Mouse (Mus musculus) C2C12 (cell line): ENCODE results near the gene Agfg2.

Source experiments
- CEBPB ChIP-seq: IDR thresholded peaks from one replicate; pipeline ENCODE4 v1.6.1; 2011; ENCODE audit warnings: low read depth, mild to moderate bottlenecking, control low read depth, moderate library complexity
- CTCF ChIP-seq: IDR thresholded peaks from one replicate; pipeline ENCODE4 v1.5.1; 2011; ENCODE audit not compliant: control insufficient read depth, insufficient read depth, insufficient read length
- FOSL1 ChIP-seq: IDR thresholded peaks from one replicate; pipeline ENCODE4 v1.8.0; 2011; ENCODE audit warnings: mild to moderate bottlenecking, low read length; ENCODE audit not compliant: poor library complexity, insufficient read depth, severe bottlenecking
- MAX ChIP-seq: IDR thresholded peaks from one replicate; pipeline ENCODE4 v1.6.1; 2011; ENCODE audit warnings: mild to moderate bottlenecking, control low read depth
- MYOD1 ChIP-seq: IDR thresholded peaks from one replicate; pipeline ENCODE4 v1.6.1; 2011; ENCODE audit warnings: low read depth; ENCODE audit not compliant: control insufficient read depth, insufficient read length
- MYOG ChIP-seq: IDR thresholded peaks from one replicate; pipeline ENCODE4 v1.6.1; 2011; ENCODE audit not compliant: control insufficient read depth, insufficient read length; ENCODE audit errors: extremely low read depth

GRCm38 (mm10) chr5:137613550-137613949 is 71.0 kb downstream of the Agfg2 start, which contains the start of gene Pcolce:
- no peak for TF ChIP-seq CTCF
- no peak for TF ChIP-seq MYOD1
- TF ChIP-seq MAX = no peak
- TF ChIP-seq FOSL1 = no peak
- no peak for TF ChIP-seq CEBPB
- no peak for TF ChIP-seq MYOG
